Mouse (Mus musculus): ENCODE data around the gene Bri3bp. TPM values are rescaled to one million over a fixed set of nuclear protein-coding genes. Genes with fewer than 3 reads are reported as not detected.
A peak's percentile ranks its signal among the peaks of the same experiment; 100 is the strongest.

Bri3bp gene
- polyA plus RNA-seq, 1 experiment from 2014 or later = 40.2 TPM

GRCm38 (mm10) chr5:125402476-125402875 is 38.9 kb upstream of the Bri3bp start:
- ATAC-seq = no peak
- no peak overlapping the region for H3K4me3 ChIP-seq (ENCODE audit: low read length)
- 56% methylated on average over 10 of the region's 10 CpGs for WGBS

DNA sequence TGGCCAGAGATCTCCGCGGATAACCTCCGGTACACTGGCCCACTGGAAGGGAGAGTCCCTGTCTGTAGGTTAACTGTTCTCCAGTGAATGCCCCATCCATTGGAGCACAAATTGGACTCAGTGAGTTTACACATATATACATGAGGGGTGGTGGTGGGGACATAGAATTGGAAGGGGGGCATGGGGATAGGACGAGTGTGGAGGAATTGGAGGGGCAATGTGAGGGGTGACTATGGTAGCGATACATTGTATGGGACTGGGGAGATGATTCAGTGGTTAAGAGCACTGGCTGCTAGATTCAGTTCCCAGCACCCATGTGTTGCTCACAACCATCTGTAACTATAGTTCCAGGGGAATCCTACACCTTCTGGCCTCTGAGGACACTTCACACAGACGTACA is 38.4 kb upstream of the Bri3bp start:
- Histone ChIP-seq H3K27me3 (replicated peaks; ENCODE audit: control insufficient read depth, insufficient read depth, low read length) (no peaks in the 10 kb centered on the region), H3K4me3 (ENCODE audit: low read length) (no peak overlapping the region), H3K27ac (ENCODE audit: low read depth, low read length) (no peak overlapping the region), H3K36me3 (ENCODE audit: control insufficient read depth, insufficient read depth, low read length) (no peaks in the 10 kb centered on the region), H3K9ac (ENCODE audit: low read depth, low read length) (no peak overlapping the region), H3K4me2 (ENCODE audit: low read length) (no peak overlapping the region), H3K4me1 (ENCODE audit: control insufficient read depth, insufficient read depth, low read depth, low read length) (peaks cover 11% of the 10 kb centered on the region), H3K9me3 (ENCODE audit: control insufficient read depth, low read length) (no peaks in the 10 kb centered on the region)
- WGBS = 62% methylated on average over 6 of the region's 6 CpGs
- no peak for ATAC-seq

More at GRCm38 (mm10) chr5:125402476-125402875, 38.9 kb upstream of the Bri3bp start:
- H3K27me3 ChIP-seq (replicated peaks; ENCODE audit: control insufficient read depth, insufficient read depth, low read length) = no peaks in the 10 kb centered on the region
- no peaks in the 10 kb centered on the region for H3K36me3 ChIP-seq (ENCODE audit: control insufficient read depth, insufficient read depth, low read length)
- no peak overlapping the region for H3K9ac ChIP-seq (ENCODE audit: low read depth, low read length)
- H3K27ac ChIP-seq (ENCODE audit: low read depth, low read length) = no peak overlapping the region
- peaks cover 11% of the 10 kb centered on the region for H3K4me1 ChIP-seq (ENCODE audit: control insufficient read depth, insufficient read depth, low read depth, low read length)
- H3K9me3 ChIP-seq (ENCODE audit: control insufficient read depth, low read length) = no peaks in the 10 kb centered on the region
- H3K4me2 ChIP-seq (ENCODE audit: low read length) = no peak overlapping the region

- peak overlapping the region; percentile 41 for H3K4me3 ChIP-seq (ENCODE audit: low read length)
- H3K4me2 ChIP-seq (ENCODE audit: low read length) = peak overlapping the region; percentile 57
- peak overlapping the region; percentile 57 for H3K27ac ChIP-seq (ENCODE audit: low read depth, low read length)
- ATAC-seq = no peak; the same call in 1 of the 2 replicates
- H3K9me3 ChIP-seq (ENCODE audit: control insufficient read depth, low read length) = no peaks in the 10 kb centered on the region
- 10% methylated on average over 31 of the region's 31 CpGs for WGBS
- peak overlapping the region; percentile 50 for H3K9ac ChIP-seq (ENCODE audit: low read depth, low read length)
- no peaks in the 10 kb centered on the region for H3K36me3 ChIP-seq (ENCODE audit: control insufficient read depth, insufficient read depth, low read length)
- no peaks in the 10 kb centered on the region for H3K27me3 ChIP-seq (replicated peaks; ENCODE audit: control insufficient read depth, insufficient read depth, low read length)
- H3K4me1 ChIP-seq (ENCODE audit: control insufficient read depth, insufficient read depth, low read depth, low read length) = peaks cover 11% of the 10 kb centered on the region
Measured at GRCm38 (mm10) chr5:125403481-125404465, 37.6 kb upstream of the Bri3bp start.

GRCm38 (mm10) chr5:125404536-125404902 is 36.8 kb upstream of the Bri3bp start:
- 4% methylated on average over 7 of the region's 7 CpGs for WGBS
- peak overlapping the region; percentile 78 for H3K9ac ChIP-seq (ENCODE audit: low read depth, low read length)
- H3K4me2 ChIP-seq (ENCODE audit: low read length) = peak overlapping the region; percentile 77
- peak overlapping the region; percentile 45 for H3K4me3 ChIP-seq (ENCODE audit: low read length)
- peaks cover 11% of the 10 kb centered on the region for H3K4me1 ChIP-seq (ENCODE audit: control insufficient read depth, insufficient read depth, low read depth, low read length)
- H3K27ac ChIP-seq (ENCODE audit: low read depth, low read length) = peak overlapping the region; percentile 92
- H3K36me3 ChIP-seq (ENCODE audit: control insufficient read depth, insufficient read depth, low read length) = no peaks in the 10 kb centered on the region
- H3K9me3 ChIP-seq (ENCODE audit: control insufficient read depth, low read length) = no peaks in the 10 kb centered on the region
- no peak for ATAC-seq
- no peaks in the 10 kb centered on the region for H3K27me3 ChIP-seq (replicated peaks; ENCODE audit: control insufficient read depth, insufficient read depth, low read length)

GRCm38 (mm10) chr5:125404903-125405545 is 36.3 kb upstream of the Bri3bp start:
- Histone ChIP-seq H3K9ac (ENCODE audit: low read depth, low read length) (peak overlapping the region; percentile 78), H3K4me3 (ENCODE audit: low read length) (peak overlapping the region; percentile 45), H3K27ac (ENCODE audit: low read depth, low read length) (peak overlapping the region; percentile 92), H3K9me3 (ENCODE audit: control insufficient read depth, low read length) (no peaks in the 10 kb centered on the region), H3K4me2 (ENCODE audit: low read length) (peak overlapping the region; percentile 77), H3K4me1 (ENCODE audit: control insufficient read depth, insufficient read depth, low read depth, low read length) (peaks cover 11% of the 10 kb centered on the region), H3K36me3 (ENCODE audit: control insufficient read depth, insufficient read depth, low read length) (no peaks in the 10 kb centered on the region), H3K27me3 (replicated peaks; ENCODE audit: control insufficient read depth, insufficient read depth, low read length) (no peaks in the 10 kb centered on the region)
- WGBS = under 1% methylated on average over 28 of the region's 28 CpGs
- ATAC-seq = peak; percentile 45

- no peaks in the 10 kb centered on the region for H3K27me3 ChIP-seq (replicated peaks; ENCODE audit: control insufficient read depth, insufficient read depth, low read length)
- no peaks in the 10 kb centered on the region for H3K9me3 ChIP-seq (ENCODE audit: control insufficient read depth, low read length)
- peak overlapping the region; percentile 92 for H3K27ac ChIP-seq (ENCODE audit: low read depth, low read length)
- H3K36me3 ChIP-seq (ENCODE audit: control insufficient read depth, insufficient read depth, low read length) = no peaks in the 10 kb centered on the region
- peak overlapping the region; percentile 82 for H3K4me2 ChIP-seq (ENCODE audit: low read length)
- H3K4me1 ChIP-seq (ENCODE audit: control insufficient read depth, insufficient read depth, low read depth, low read length) = peaks cover 11% of the 10 kb centered on the region
- peak; percentile 53 for ATAC-seq
- WGBS = under 1% methylated on average over 31 of the region's 31 CpGs
- H3K4me3 ChIP-seq (ENCODE audit: low read length) = peak overlapping the region; percentile 45
- H3K9ac ChIP-seq (ENCODE audit: low read depth, low read length) = peak overlapping the region; percentile 78
Measured at GRCm38 (mm10) chr5:125405546-125406248, 35.7 kb upstream of the Bri3bp start.

DNA sequence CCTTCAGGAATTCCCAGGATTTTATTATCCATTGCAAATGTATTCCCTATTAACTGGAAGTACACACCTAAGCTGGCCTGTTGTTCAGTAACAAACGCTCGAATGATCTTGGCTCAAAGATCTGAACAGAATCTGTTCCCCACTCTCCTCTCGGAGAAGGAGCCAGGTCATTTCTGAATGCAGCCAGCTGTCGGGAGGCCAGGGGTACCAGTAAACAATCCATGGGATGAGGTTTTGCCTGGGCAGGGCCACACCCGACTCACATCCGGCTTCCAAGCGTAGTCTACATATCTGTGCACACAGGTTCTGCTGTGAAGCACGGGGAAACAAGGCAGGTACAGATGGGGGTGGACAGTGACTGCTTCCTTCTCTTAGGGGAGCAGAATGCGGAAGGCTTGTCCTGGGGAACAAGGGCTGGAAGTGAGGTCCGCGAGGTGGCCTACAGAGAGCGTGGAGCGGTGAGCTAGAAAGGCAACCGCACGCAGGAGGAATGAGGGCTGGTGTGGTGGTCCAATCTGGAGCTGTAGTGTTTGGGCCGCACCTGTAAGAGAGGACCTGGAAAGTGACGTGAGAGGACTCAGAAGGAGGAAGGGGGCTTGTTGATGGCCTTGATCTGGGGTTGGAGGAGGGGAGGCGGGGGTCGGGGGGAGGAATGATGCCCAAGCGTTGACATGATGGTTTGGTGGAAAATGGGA is 34.9 kb upstream of the Bri3bp start:
- WGBS = 1% methylated on average over 20 of the region's 20 CpGs
- ATAC-seq = peak; percentile 40
- Histone ChIP-seq H3K27ac (ENCODE audit: low read depth, low read length) (peak overlapping the region; percentile 91), H3K27me3 (replicated peaks; ENCODE audit: control insufficient read depth, insufficient read depth, low read length) (no peaks in the 10 kb centered on the region), H3K9ac (ENCODE audit: low read depth, low read length) (peak overlapping the region; percentile 73), H3K4me3 (ENCODE audit: low read length) (peak overlapping the region; percentile 45), H3K9me3 (ENCODE audit: control insufficient read depth, low read length) (no peaks in the 10 kb centered on the region), H3K4me1 (ENCODE audit: control insufficient read depth, insufficient read depth, low read depth, low read length) (peaks cover 11% of the 10 kb centered on the region), H3K4me2 (ENCODE audit: low read length) (peak overlapping the region; percentile 82), H3K36me3 (ENCODE audit: control insufficient read depth, insufficient read depth, low read length) (no peaks in the 10 kb centered on the region)

- H3K4me2 ChIP-seq (ENCODE audit: low read length) = peak overlapping the region; percentile 82
- WGBS = 59% methylated on average over 13 of the region's 13 CpGs
- ATAC-seq = no peak
Measured at GRCm38 (mm10) chr5:125407020-125407830, 34.1 kb upstream of the Bri3bp start.

More at GRCm38 (mm10) chr5:125407020-125407830, 34.1 kb upstream of the Bri3bp start:
- Histone ChIP-seq H3K27ac (ENCODE audit: low read depth, low read length) (peak overlapping the region; percentile 91), H3K9ac (ENCODE audit: low read depth, low read length) (peak overlapping the region; percentile 73), H3K4me1 (ENCODE audit: control insufficient read depth, insufficient read depth, low read depth, low read length) (peaks cover 11% of the 10 kb centered on the region), H3K9me3 (ENCODE audit: control insufficient read depth, low read length) (no peaks in the 10 kb centered on the region), H3K4me3 (ENCODE audit: low read length) (peak overlapping the region; percentile 45), H3K36me3 (ENCODE audit: control insufficient read depth, insufficient read depth, low read length) (no peaks in the 10 kb centered on the region), H3K27me3 (replicated peaks; ENCODE audit: control insufficient read depth, insufficient read depth, low read length) (no peaks in the 10 kb centered on the region)

All from hindbrain, embryonic 16.5 days (tissue).